Mouse (Mus musculus) heart, adult 2 months (tissue): ENCODE data around the gene Card6. TPM values are rescaled to one million over a fixed set of nuclear protein-coding genes. Genes with fewer than 3 reads are reported as not detected.

Experiments used
- DNase-seq, 2 experiments: peaks; one replicate each; pipeline ENCODE4 v3.0.0; 2021
- H3K27ac ChIP-seq: fragments of 200-600 bp; 2 replicates; pipeline ENCODE4 v1.8.1; 2022
- H3K27me3 ChIP-seq: fragments of 200-500 bp; 2 replicates; pipeline ENCODE4 v1.6.1; 2012; ENCODE audit warnings: mild to moderate bottlenecking, low read length, inconsistent platforms, mixed read lengths; ENCODE audit not compliant: control insufficient read depth, insufficient read depth
- H3K36me3 ChIP-seq: fragments of 200-500 bp; 2 replicates; pipeline ENCODE4 v1.6.1; 2012; ENCODE audit warnings: low read length, inconsistent platforms; ENCODE audit not compliant: control insufficient read depth, insufficient read depth
- H3K4me1 ChIP-seq: fragments of 200-500 bp; 2 replicates; pipeline ENCODE4 v1.6.1; 2011; ENCODE audit warnings: low read length; ENCODE audit not compliant: control insufficient read depth, insufficient read depth
- H3K4me3 ChIP-seq: fragments of 200-600 bp; 2 replicates; pipeline ENCODE4 v1.8.1; 2022
- H3K79me2 ChIP-seq: fragments of 200-500 bp; replicated peaks from 2 replicates; pipeline ENCODE4 v1.6.1; 2012; ENCODE audit warnings: mild to moderate bottlenecking, inconsistent platforms, low read length, moderate library complexity, mixed read lengths; ENCODE audit not compliant: control insufficient read depth, insufficient read depth
- H3K9ac ChIP-seq: fragments of 200-500 bp; 2 replicates; pipeline ENCODE4 v1.6.1; 2012; ENCODE audit warnings: low read depth, mild to moderate bottlenecking, control low read depth, inconsistent platforms, low read length, mixed read lengths
- CTCF ChIP-seq: fragments of 200-600 bp; IDR thresholded peaks from 2 replicates; pipeline ENCODE4 v1.8.1; 2022; ENCODE audit warnings: antibody characterized with exemption, mild to moderate bottlenecking, moderate library complexity
- EP300 ChIP-seq: fragments of 200-500 bp; IDR thresholded peaks from 2 replicates; pipeline ENCODE4 v1.6.1; 2011; ENCODE audit warnings: low read depth, low read length, control low read depth; ENCODE audit not compliant: insufficient read depth
- POLR2A ChIP-seq: fragments of 200-500 bp; IDR thresholded peaks from 2 replicates; pipeline ENCODE4 v1.6.1; 2011; ENCODE audit warnings: mild to moderate bottlenecking, low read depth, low read length, control low read depth; ENCODE audit not compliant: insufficient read depth
- WGBS: fragments of 180-500 bp; shearing (Covaris S2); methylation state at CpG from one replicate; pipeline ENCODE4 v1.1.7; 2018; 5-methylcytosine and 5-hydroxymethylcytosine counted together
- intact Hi-C: fragments of 180-260 bp; cut with DNase I; formaldehyde crosslinking; loops from one replicate; pipeline ENCODE4 v1.15.1; 2025
- long read RNA-seq: library from polyadenylated mRNA; stranded (forward); transcript quantifications from one replicate; pipeline ENCODE4 v2.0.0, GENCODE M21; 2021
- polyA plus RNA-seq: library from polyadenylated mRNA; depleted of rRNA; stranded (reverse); fragments of >200 nt; gene quantifications from 2 replicates; pipeline ENCODE4 v1.2.3, GENCODE M21; 2012; rRNA removed
- total RNA-seq, 2 experiments: library from RNA; stranded (reverse); gene quantifications; 2 replicates each; pipeline ENCODE4 v1.2.3; 2021

Gene Card6
- total RNA-seq (1 to 10 TPM; 6.5 to 8.3 TPM), polyA plus RNA-seq (2.4 and 2.9 TPM in 2 replicates)
- long read RNA-seq, partial matches to known transcripts: 0 of 2 reads
- long read RNA-seq, other reads (novel, unspliced or antisense): 1 of 2 reads

DNA sequence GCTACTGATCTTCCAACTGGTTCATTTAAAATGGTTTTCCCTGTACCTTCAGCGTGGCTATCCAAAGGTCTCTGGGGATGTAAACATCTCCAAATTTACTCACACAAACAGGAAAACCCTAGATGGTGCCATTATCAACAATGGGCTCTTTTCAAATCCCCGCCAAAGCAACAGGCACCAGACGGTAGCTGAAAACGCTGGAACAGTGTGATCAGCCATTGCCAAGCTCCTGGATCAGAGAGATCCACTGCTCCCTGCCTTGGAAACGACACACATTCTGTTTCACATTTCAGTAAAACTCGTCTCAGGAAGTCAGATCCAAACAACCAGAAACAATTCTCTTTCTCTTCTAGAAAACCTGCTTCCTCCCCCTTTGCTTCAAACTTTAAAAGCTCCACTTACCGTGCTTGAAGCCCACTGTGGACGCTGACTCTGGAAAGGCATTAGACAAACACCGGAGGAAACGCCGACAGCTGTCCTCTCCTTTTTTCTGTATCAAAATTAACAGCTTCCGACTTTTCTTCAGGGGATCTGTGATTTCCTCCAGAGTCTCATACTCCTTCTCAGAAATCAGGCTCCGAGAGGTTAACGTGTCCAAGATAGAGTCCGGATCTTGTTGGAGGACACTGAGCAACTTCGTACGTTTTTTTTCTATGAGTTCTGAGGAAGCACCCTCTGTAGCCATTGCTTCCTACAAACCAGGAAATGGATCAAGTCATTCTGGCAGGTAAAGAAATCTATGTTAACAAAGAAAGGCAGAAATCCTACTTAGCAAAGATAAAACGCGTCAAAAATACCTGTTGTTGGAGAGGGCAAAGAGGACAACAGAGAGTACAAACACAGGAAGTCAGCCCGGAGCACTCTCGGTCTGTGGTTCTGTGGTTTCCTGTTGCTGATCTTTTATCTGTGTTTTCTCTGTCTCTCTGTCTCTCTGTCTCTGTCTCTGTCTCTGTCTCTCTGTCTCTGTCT lies at the start of gene Card6:
TSS of gene Card6 (minus strand) at position 854 of the 969 bp plus-strand sequence.
- TF ChIP-seq POLR2A (no peak), EP300 (no peak), CTCF (no peak)
- 22% methylated on average over 21 of the region's 21 CpGs for WGBS
- no peaks in the 10 kb centered on the region for H3K79me2 ChIP-seq
- intact Hi-C loops: loop anchor here (5.0 kb wide), 1 partner anchor 34 kb away; the partner anchor contains the start of gene Prkaa1
- peaks cover 4% of the 10 kb centered on the region for H3K36me3 ChIP-seq
- H3K27me3 ChIP-seq: no peaks in the 10 kb centered on the region
- peak within 1 kb of the TSS; percentile 58 for H3K4me3 ChIP-seq
- peaks cover 3% of the 10 kb centered on the region for H3K4me1 ChIP-seq
- peak within 1 kb of the TSS; percentile 90 for H3K27ac ChIP-seq
- peak within 1 kb of the TSS; percentile 47 for H3K9ac ChIP-seq
- peak; percentile 36 to 38 for DNase-seq

DNA sequence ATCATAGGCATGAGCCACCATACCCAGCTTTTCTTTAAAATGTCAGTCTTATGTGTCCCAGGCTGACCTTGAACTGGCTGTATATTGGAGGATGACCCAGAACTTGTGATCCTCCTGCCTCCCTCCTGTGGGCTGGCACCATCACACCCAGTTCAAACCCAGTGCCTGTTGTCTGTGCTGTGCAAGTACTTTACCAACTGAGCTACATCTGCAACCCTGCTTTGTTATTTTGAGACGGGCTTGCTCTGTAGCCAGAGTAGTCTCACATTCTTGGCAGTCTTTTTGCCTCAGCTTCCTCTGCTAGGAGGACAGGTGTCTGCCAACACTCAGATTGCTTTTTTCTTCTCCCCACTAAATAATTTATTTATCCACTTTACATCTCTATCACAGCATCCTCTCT lies 49.0 kb upstream of the Card6 start:
- Histone ChIP-seq H3K27me3 (no peaks in the 10 kb centered on the region), H3K27ac (no peak overlapping the region), H3K4me3 (no peak overlapping the region), H3K9ac (no peak overlapping the region), H3K36me3 (peaks cover 3% of the 10 kb centered on the region), H3K4me1 (peaks cover 19% of the 10 kb centered on the region), H3K79me2 (peaks cover 8% of the 10 kb centered on the region; the same call in 1 of the 2 replicates)
- TF ChIP-seq EP300 (no peak), POLR2A (no peak), CTCF (no peak)
- intact Hi-C loops: no loop called here
- 7% methylated on average over 1 of the region's 1 CpGs for WGBS
- no peak for DNase-seq

DNA sequence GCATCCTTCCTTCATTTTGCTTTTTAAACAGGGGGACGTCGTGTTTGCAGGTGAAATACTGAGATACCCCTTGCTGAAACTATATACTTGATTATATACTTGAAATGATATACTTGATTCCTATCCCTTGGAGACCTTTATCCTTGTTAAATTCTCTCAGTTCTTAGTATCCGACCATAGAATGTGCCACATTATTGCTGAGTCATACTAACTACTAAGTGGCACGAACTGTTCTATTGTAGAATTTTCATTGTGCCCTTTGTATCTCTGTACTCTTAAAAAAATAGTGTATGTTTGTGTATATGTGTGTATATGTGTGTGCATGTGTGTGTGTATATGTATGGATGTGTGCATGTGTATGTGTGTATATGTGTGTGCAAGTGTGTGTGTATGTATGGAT lies 48.0 kb upstream of the Card6 start:
- no peak overlapping the region for H3K4me3 ChIP-seq
- intact Hi-C loops: no loop called here
- no peak overlapping the region for H3K9ac ChIP-seq
- peaks cover 10% of the 10 kb centered on the region for H3K79me2 ChIP-seq
- peaks cover 3% of the 10 kb centered on the region for H3K36me3 ChIP-seq
- DNase-seq: no peak
- WGBS: 78% methylated on average over 4 of the region's 4 CpGs
- H3K4me1 ChIP-seq: peaks cover 19% of the 10 kb centered on the region
- TF ChIP-seq EP300: no peak
- TF ChIP-seq POLR2A: no peak
- no peak for TF ChIP-seq CTCF
- no peak overlapping the region for H3K27ac ChIP-seq
- H3K27me3 ChIP-seq: no peaks in the 10 kb centered on the region

DNA sequence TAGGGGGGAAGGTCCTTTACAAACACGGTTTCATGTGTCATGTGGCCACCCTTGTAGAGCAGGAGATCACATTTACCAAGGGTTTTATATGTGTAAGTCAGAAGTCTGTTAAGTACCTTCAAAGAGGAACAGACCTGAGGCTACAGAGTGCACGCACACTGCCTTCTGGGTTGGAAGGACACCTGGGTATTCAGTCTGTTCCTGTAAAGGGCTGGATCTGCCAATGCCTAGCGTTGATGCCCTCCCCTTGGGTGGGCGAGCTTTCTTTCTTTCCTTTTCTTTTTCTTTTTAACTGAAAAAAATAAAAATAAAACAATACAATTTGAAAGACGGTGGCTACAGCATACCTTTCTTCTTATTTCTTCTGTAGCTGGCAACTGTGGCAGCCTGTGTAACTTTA lies 46.8 kb upstream of the Card6 start:
- peaks cover 3% of the 10 kb centered on the region for H3K36me3 ChIP-seq
- H3K79me2 ChIP-seq: peaks cover 12% of the 10 kb centered on the region
- no peak overlapping the region for H3K4me3 ChIP-seq
- H3K9ac ChIP-seq: no peak overlapping the region
- peaks cover 19% of the 10 kb centered on the region for H3K4me1 ChIP-seq
- no peaks in the 10 kb centered on the region for H3K27me3 ChIP-seq
- H3K27ac ChIP-seq: no peak overlapping the region
- DNase-seq: no peak
- no peak for TF ChIP-seq POLR2A
- TF ChIP-seq CTCF: no peak
- no peak for TF ChIP-seq EP300
- intact Hi-C loops: no loop called here
- WGBS: 75% methylated on average over 5 of the region's 5 CpGs

DNA sequence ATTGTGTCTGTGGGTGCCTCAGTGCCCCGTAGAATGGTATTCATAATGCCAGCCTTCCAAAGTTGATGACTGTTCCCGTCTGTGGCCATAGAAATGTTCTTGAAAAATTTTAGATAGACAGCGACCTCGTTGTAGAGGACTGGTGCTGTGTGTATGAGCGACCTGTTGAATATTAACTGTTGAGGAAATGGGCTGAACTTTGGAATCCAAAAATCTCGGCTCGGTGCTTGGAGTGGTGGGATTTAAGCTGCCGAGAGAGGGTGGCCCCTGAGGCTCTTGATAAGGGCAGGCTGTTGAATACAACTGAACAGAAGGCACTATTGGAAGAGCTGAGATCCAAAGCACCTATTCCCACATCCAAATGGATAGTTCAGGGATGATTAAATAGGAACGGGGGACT lies 46.3 kb upstream of the Card6 start:
- Histone ChIP-seq H3K27me3 (no peaks in the 10 kb centered on the region), H3K27ac (no peak overlapping the region), H3K9ac (no peak overlapping the region), H3K4me3 (no peak overlapping the region), H3K36me3 (peaks cover 3% of the 10 kb centered on the region), H3K79me2 (peaks cover 13% of the 10 kb centered on the region), H3K4me1 (peaks cover 19% of the 10 kb centered on the region)
- intact Hi-C loops: no loop called here
- WGBS: 58% methylated on average over 9 of the region's 9 CpGs
- TF ChIP-seq EP300 (no peak), CTCF (no peak), POLR2A (no peak)
- DNase-seq: no peak

DNA sequence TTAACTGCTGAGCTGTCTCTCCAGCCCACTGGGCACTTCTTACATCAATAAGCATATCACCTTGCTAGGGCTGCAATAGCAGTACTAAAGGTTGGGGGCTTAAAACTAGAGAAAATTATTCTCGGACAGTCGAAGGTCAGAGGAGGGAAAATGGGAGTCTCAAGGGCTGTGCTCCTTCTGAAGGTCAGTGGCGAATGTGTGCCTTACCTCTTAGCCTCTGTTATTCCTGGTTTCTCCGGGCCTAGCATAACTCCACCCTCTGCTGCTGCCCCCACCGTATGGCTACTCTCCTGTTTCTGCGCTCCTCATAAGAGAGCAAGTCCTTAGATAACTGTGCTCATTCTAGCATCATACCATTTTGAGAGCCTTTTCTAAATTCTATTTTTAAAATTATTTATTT lies 43.8 kb upstream of the Card6 start:
- WGBS: 94% methylated on average over 6 of the region's 6 CpGs
- H3K4me1 ChIP-seq: peaks cover 6% of the 10 kb centered on the region
- intact Hi-C loops: no loop called here
- H3K27me3 ChIP-seq: no peaks in the 10 kb centered on the region
- H3K4me3 ChIP-seq: no peak overlapping the region
- H3K9ac ChIP-seq: no peak overlapping the region
- TF ChIP-seq POLR2A (no peak), CTCF (no peak), EP300 (no peak)
- H3K36me3 ChIP-seq: peaks cover 9% of the 10 kb centered on the region
- no peak overlapping the region for H3K27ac ChIP-seq
- DNase-seq: no peak
- H3K79me2 ChIP-seq: peaks cover 10% of the 10 kb centered on the region
